Mouse (Mus musculus) limb, embryonic 11.5 days (tissue): ENCODE data around the gene Ugt1a7c. TPM values are rescaled to one million over a fixed set of nuclear protein-coding genes. Genes with fewer than 3 reads are reported as not detected.
"Not testable (repeated sequence)": the region's sequence is repeated elsewhere in the genome, so short reads cannot be mapped to it uniquely, and the experiment has no call there.

Experiments used
- ATAC-seq: fragments of 200-750 bp; cut with Nextera tagmentation; 2 replicates; pipeline ENCODE4 v1.8.0; 2017; ENCODE audit warnings: low read depth; ENCODE audit not compliant: insufficient number of reproducible peaks, low FRiP score, low TSS enrichment
- DNase-seq: peaks from one replicate; pipeline ENCODE4 v3.0.0-alpha.2; 2015; ENCODE audit warnings: low spot score
- H3K27ac ChIP-seq: fragments of 300-500 bp; sonication (generic); replicated peaks from 2 replicates; pipeline ENCODE4 v1.5.1; 2014; ENCODE audit warnings: low read depth, mild to moderate bottlenecking, low read length
- H3K27me3 ChIP-seq: fragments of 300-500 bp; sonication (generic); 2 replicates; pipeline ENCODE4 v1.6.1; 2014; ENCODE audit warnings: mild to moderate bottlenecking, low read length, mixed read lengths; ENCODE audit not compliant: control insufficient read depth, insufficient read depth
- H3K36me3 ChIP-seq: fragments of 300-500 bp; sonication (generic); 2 replicates; pipeline ENCODE4 v1.6.1; 2014; ENCODE audit warnings: mild to moderate bottlenecking, low read length, moderate library complexity, mixed read lengths; ENCODE audit not compliant: control insufficient read depth, insufficient read depth
- H3K4me1 ChIP-seq: fragments of 300-500 bp; sonication (generic); 2 replicates; pipeline ENCODE4 v1.6.1; 2014; ENCODE audit warnings: low read length, mixed read lengths; ENCODE audit not compliant: control insufficient read depth, insufficient read depth
- H3K4me2 ChIP-seq: fragments of 300-500 bp; sonication (generic); 2 replicates; pipeline ENCODE4 v1.6.1; 2014; ENCODE audit warnings: low read depth, mild to moderate bottlenecking, moderate library complexity; ENCODE audit not compliant: severe bottlenecking
- H3K4me3 ChIP-seq: fragments of 300-500 bp; sonication (generic); 2 replicates; pipeline ENCODE4 v1.5.1; 2014; ENCODE audit warnings: low read depth, low read length
- H3K9ac ChIP-seq: fragments of 300-500 bp; sonication (generic); 2 replicates; pipeline ENCODE4 v1.6.1; 2014; ENCODE audit warnings: mild to moderate bottlenecking, low read length
- H3K9me3 ChIP-seq: fragments of 300-500 bp; sonication (generic); 2 replicates; pipeline ENCODE4 v1.6.1; 2016; ENCODE audit warnings: low read length; ENCODE audit not compliant: control insufficient read depth
- WGBS: fragments of 180-500 bp; shearing (Covaris S2); extraction: QIAGEN DNeasy Blood & Tissue Kit; methylation state at CpG from one replicate; pipeline ENCODE4 v1.1.7; 2014; 5-methylcytosine and 5-hydroxymethylcytosine counted together
- polyA plus RNA-seq: library from polyadenylated mRNA; unstranded; fragments of >200 nt; fragmentation: Nextera tagmentation; extraction: Ambion mirVana; gene quantifications from 2 replicates; pipeline ENCODE4 v1.2.1, GENCODE M21; 2014

The Ugt1a7c gene
- polyA plus RNA-seq, 1 experiment from 2014 or later = 0.79 TPM

- Histone ChIP-seq H3K9ac (no peak overlapping the region), H3K27me3 (no peaks in the 10 kb centered on the region), H3K9me3 (peaks cover 48% of the 10 kb centered on the region), H3K27ac (no peak overlapping the region), H3K36me3 (no peaks in the 10 kb centered on the region), H3K4me1 (no peaks in the 10 kb centered on the region), H3K4me3 (no peak overlapping the region), H3K4me2 (no peak overlapping the region)
- DNase-seq (peak; percentile 25), ATAC-seq (no peak)
- WGBS = 40% methylated on average over 3 of the region's 3 CpGs
Observed at GRCm38 (mm10) chr1:88217576-88217975, 122.7 kb downstream of the Ugt1a7c start.

- Histone ChIP-seq H3K4me1 (no peaks in the 10 kb centered on the region), H3K27ac (no peak overlapping the region), H3K9ac (no peak overlapping the region), H3K4me3 (no peak overlapping the region), H3K4me2 (no peak overlapping the region), H3K27me3 (no peaks in the 10 kb centered on the region), H3K9me3 (peaks cover 43% of the 10 kb centered on the region), H3K36me3 (no peaks in the 10 kb centered on the region)
- ATAC-seq (no peak), DNase-seq (peak; percentile 40)
- WGBS = 76% methylated on average over 9 of the region's 9 CpGs
Observed at GRCm38 (mm10) chr1:88218051-88218450, 123.2 kb downstream of the Ugt1a7c start.

GRCm38 (mm10) chr1:88218591-88218990 is 123.7 kb downstream of the Ugt1a7c start:
- DNase-seq (peak; percentile 32), ATAC-seq (no peak)
- Histone ChIP-seq H3K9ac (no peak overlapping the region), H3K9me3 (peaks cover 38% of the 10 kb centered on the region), H3K4me1 (no peaks in the 10 kb centered on the region), H3K36me3 (no peaks in the 10 kb centered on the region), H3K27ac (no peak overlapping the region), H3K4me3 (no peak overlapping the region), H3K27me3 (no peaks in the 10 kb centered on the region), H3K4me2 (no peak overlapping the region)
- 51% methylated on average over 4 of the region's 4 CpGs for whole genome bisulfite sequencing

GRCm38 (mm10) chr1:88219054-88219453 is 124.2 kb downstream of the Ugt1a7c start:
- DNase-seq (peak; percentile 27), ATAC-seq (no peak)
- 17% methylated on average over 1 of the region's 1 CpGs for WGBS
- Histone ChIP-seq H3K4me3 (no peak overlapping the region), H3K27me3 (no peaks in the 10 kb centered on the region), H3K27ac (no peak overlapping the region), H3K9me3 (peaks cover 33% of the 10 kb centered on the region), H3K9ac (no peak overlapping the region), H3K36me3 (no peaks in the 10 kb centered on the region), H3K4me1 (no peaks in the 10 kb centered on the region), H3K4me2 (no peak overlapping the region)

- Histone ChIP-seq H3K4me2 (no peak overlapping the region), H3K4me1 (no peaks in the 10 kb centered on the region), H3K27me3 (no peaks in the 10 kb centered on the region), H3K4me3 (no peak overlapping the region), H3K9me3 (peaks cover 24% of the 10 kb centered on the region), H3K27ac (no peak overlapping the region), H3K9ac (no peak overlapping the region), H3K36me3 (no peaks in the 10 kb centered on the region)
- ATAC-seq (no peak), DNase-seq (peak; percentile 33)
Observed at GRCm38 (mm10) chr1:88220336-88220735, 125.5 kb downstream of the Ugt1a7c start.

- ATAC-seq = no peak
- Histone ChIP-seq H3K36me3 (no peaks in the 10 kb centered on the region), H3K4me1 (no peaks in the 10 kb centered on the region), H3K9me3 (peaks cover 25% of the 10 kb centered on the region), H3K27ac (no peak overlapping the region), H3K4me2 (no peak overlapping the region), H3K9ac (no peak overlapping the region), H3K27me3 (no peaks in the 10 kb centered on the region), H3K4me3 (no peak overlapping the region)
- WGBS = 57% methylated on average over 2 of the region's 2 CpGs
- no peak for DNase-seq
Observed at GRCm38 (mm10) chr1:88222216-88222615, 127.4 kb downstream of the Ugt1a7c start.

GRCm38 (mm10) chr1:88223011-88223515 is 128.2 kb downstream of the Ugt1a7c start:
- DNase-seq = peak; percentile 27

GRCm38 (mm10) chr1:88223591-88223990 is 128.7 kb downstream of the Ugt1a7c start:
- Histone ChIP-seq H3K27me3 (no peaks in the 10 kb centered on the region), H3K9me3 (peaks cover 33% of the 10 kb centered on the region), H3K4me3 (no peak overlapping the region), H3K27ac (no peak overlapping the region), H3K36me3 (no peaks in the 10 kb centered on the region), H3K4me2 (no peak overlapping the region), H3K4me1 (no peaks in the 10 kb centered on the region), H3K9ac (no peak overlapping the region)
- ATAC-seq (no peak), DNase-seq (peak; percentile 38)
- WGBS = 57% methylated on average over 1 of the region's 1 CpGs

More at GRCm38 (mm10) chr1:88223011-88223515, 128.2 kb downstream of the Ugt1a7c start:
- ATAC-seq, H3K4me2 ChIP-seq, H3K27me3 ChIP-seq, H3K27ac ChIP-seq, H3K36me3 ChIP-seq, H3K4me1 ChIP-seq, H3K9ac ChIP-seq, H3K4me3 ChIP-seq: not testable (repeated sequence)
- peaks cover 28% of the 10 kb centered on the region for H3K9me3 ChIP-seq
